Mouse (Mus musculus) right cerebral cortex, postnatal 10 days (tissue): Measurements from ENCODE around the gene Frs2.

Experiments
- DNase-seq, 2 experiments: peaks; one replicate each; pipeline ENCODE4 v3.0.0; 2021; ENCODE audit warnings: low spot score in 2 of 2

The Frs2 gene

GRCm38 (mm10) chr10:117103854-117104598 lies 44.3 kb downstream of the Frs2 start:
- no peak for DNase-seq

- no peak for DNase-seq
These were observed 48.2 kb downstream of the Frs2 start for GRCm38 (mm10) chr10:117100175-117100574.

- no peak for DNase-seq
These were observed 51.1 kb downstream of the Frs2 start for GRCm38 (mm10) chr10:117097116-117097698.

- no peak for DNase-seq
These were observed 52.2 kb downstream of the Frs2 start for GRCm38 (mm10) chr10:117096096-117096495.

- DNase-seq = peak; percentile 56 to 73
These were observed 53.6 kb downstream of the Frs2 start for GRCm38 (mm10) chr10:117094504-117095329.

- no peak for DNase-seq
These were observed 58.7 kb downstream of the Frs2 start for GRCm38 (mm10) chr10:117089628-117090027.

GRCm38 (mm10) chr10:117081914-117082359 lies 66.4 kb downstream of the Frs2 start:
- DNase-seq = no peak

- DNase-seq = no peak
These were observed 67.0 kb downstream of the Frs2 start for GRCm38 (mm10) chr10:117081326-117081725.

- no peak for DNase-seq
These were observed 70.0 kb downstream of the Frs2 start for GRCm38 (mm10) chr10:117078284-117078683.

- DNase-seq = no peak
These were observed 75.2 kb downstream of the Frs2 start for GRCm38 (mm10) chr10:117073176-117073575.

GRCm38 (mm10) chr10:117072191-117072888 lies 76.0 kb downstream of the Frs2 start:
- no peak for DNase-seq

GRCm38 (mm10) chr10:117069109-117069508 lies 79.2 kb downstream of the Frs2 start:
- DNase-seq = no peak

GRCm38 (mm10) chr10:117064076-117064475 lies 84.3 kb downstream of the Frs2 start:
- DNase-seq = no peak

GRCm38 (mm10) chr10:117063254-117064021 lies 84.9 kb downstream of the Frs2 start, which contains the start of gene Cct2:
Gene Cct2 (minus strand): TSS chr10:117063814.
- DNase-seq = peak; percentile 94 to 96

- DNase-seq = no peak
These were observed 85.5 kb downstream of the Frs2 start for GRCm38 (mm10) chr10:117062894-117063253.

- DNase-seq = no peak
These were observed 92.7 kb downstream of the Frs2 start for GRCm38 (mm10) chr10:117055668-117056067.

- DNase-seq = no peak
These were observed 98.3 kb downstream of the Frs2 start for GRCm38 (mm10) chr10:117049961-117050597.

- no peak for DNase-seq
These were observed 99.1 kb downstream of the Frs2 start for GRCm38 (mm10) chr10:117049253-117049652.

GRCm38 (mm10) chr10:117045175-117046056 lies 102.9 kb downstream of the Frs2 start, which contains the start of gene Lrrc10:
Gene Lrrc10 (plus strand): TSS chr10:117045341.
- peak; percentile 48 to 50 for DNase-seq
